Mouse (Mus musculus) midbrain, embryonic 16.5 days (tissue): Measurements from ENCODE around the gene Cactin. TPM values are rescaled to one million over a fixed set of nuclear protein-coding genes. Genes with fewer than 3 reads are reported as not detected.

Source experiments
- ATAC-seq: fragments of 200-750 bp; cut with Nextera tagmentation; 2 replicates; pipeline ENCODE4 v1.8.0; 2017; ENCODE audit warnings: moderate TSS enrichment
- H3K27ac ChIP-seq: fragments of 300-500 bp; sonication (generic); 2 replicates; pipeline ENCODE4 v1.5.1; 2014; ENCODE audit warnings: mild to moderate bottlenecking, low read length, mixed read lengths
- H3K27me3 ChIP-seq: fragments of 300-500 bp; sonication (generic); 2 replicates; pipeline ENCODE4 v1.6.1; 2014; ENCODE audit warnings: low read depth, low read length, mixed read lengths; ENCODE audit not compliant: control insufficient read depth, insufficient read depth
- H3K36me3 ChIP-seq: fragments of 300-500 bp; sonication (generic); 2 replicates; pipeline ENCODE4 v1.6.1; 2014; ENCODE audit warnings: mild to moderate bottlenecking, low read length, moderate library complexity, mixed read lengths; ENCODE audit not compliant: control insufficient read depth, insufficient read depth
- H3K4me1 ChIP-seq: fragments of 300-500 bp; sonication (generic); 2 replicates; pipeline ENCODE4 v1.6.1; 2014; ENCODE audit warnings: mild to moderate bottlenecking, low read length, mixed read lengths; ENCODE audit not compliant: control insufficient read depth, insufficient read depth
- H3K4me2 ChIP-seq: fragments of 300-500 bp; sonication (generic); 2 replicates; pipeline ENCODE4 v1.6.1; 2014; ENCODE audit warnings: mild to moderate bottlenecking, low read length, mixed read lengths
- H3K4me3 ChIP-seq: fragments of 300-500 bp; sonication (generic); 2 replicates; pipeline ENCODE4 v1.5.1; 2014; ENCODE audit warnings: low read depth, mild to moderate bottlenecking, low read length, moderate library complexity, mixed read lengths
- H3K9ac ChIP-seq: fragments of 300-500 bp; sonication (generic); 2 replicates; pipeline ENCODE4 v1.6.1; 2014; ENCODE audit warnings: low read depth, low read length, mixed read lengths
- H3K9me3 ChIP-seq: fragments of 300-500 bp; sonication (generic); replicated peaks from 2 replicates; pipeline ENCODE4 v1.6.1; 2014; ENCODE audit warnings: mild to moderate bottlenecking, low read length, mixed read lengths; ENCODE audit not compliant: control insufficient read depth, poor library complexity, severe bottlenecking
- WGBS: fragments of 180-500 bp; shearing (Covaris S2); extraction: QIAGEN DNeasy Blood & Tissue Kit; methylation state at CpG from one replicate; pipeline ENCODE4 v1.1.7; 2014; 5-methylcytosine and 5-hydroxymethylcytosine counted together
- polyA plus RNA-seq: library from polyadenylated mRNA; unstranded; fragments of >200 nt; fragmentation: Nextera tagmentation; extraction: Ambion mirVana; gene quantifications from 2 replicates; pipeline ENCODE4 v1.2.1, GENCODE M21; 2015

Cactin gene
- polyA plus RNA-seq, 1 experiment from 2014 or later = 27.6 TPM

DNA sequence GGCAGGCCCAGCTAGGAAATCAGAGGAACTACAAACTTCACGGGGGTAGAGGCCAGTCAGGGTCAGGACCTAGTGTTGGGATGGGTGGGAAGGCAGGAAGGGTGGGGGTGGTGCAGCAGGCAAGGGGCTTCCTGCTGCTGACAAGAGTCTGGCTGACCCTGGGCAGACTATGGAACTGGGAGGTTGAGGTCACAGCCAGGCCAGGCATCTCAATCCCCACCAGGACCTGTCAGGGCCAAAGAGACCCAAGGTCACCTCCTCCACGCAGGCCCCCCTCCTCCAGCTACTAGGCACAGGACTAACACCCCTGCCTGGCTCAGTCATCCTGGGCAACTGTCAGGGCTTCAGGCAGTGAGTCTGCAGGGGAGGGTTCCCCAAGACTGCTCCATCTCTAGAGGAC lies 7.1 kb downstream of the Cactin start:
- H3K4me3 ChIP-seq = no peak overlapping the region
- peaks cover 11% of the 10 kb centered on the region for H3K27me3 ChIP-seq
- 77% methylated on average over 2 of the region's 2 CpGs for WGBS
- ATAC-seq = no peak
- no peaks in the 10 kb centered on the region for H3K9me3 ChIP-seq
- H3K4me2 ChIP-seq = no peak overlapping the region
- H3K27ac ChIP-seq = no peak overlapping the region
- no peaks in the 10 kb centered on the region for H3K4me1 ChIP-seq
- H3K9ac ChIP-seq = no peak overlapping the region
- H3K36me3 ChIP-seq = peaks cover 35% of the 10 kb centered on the region

DNA sequence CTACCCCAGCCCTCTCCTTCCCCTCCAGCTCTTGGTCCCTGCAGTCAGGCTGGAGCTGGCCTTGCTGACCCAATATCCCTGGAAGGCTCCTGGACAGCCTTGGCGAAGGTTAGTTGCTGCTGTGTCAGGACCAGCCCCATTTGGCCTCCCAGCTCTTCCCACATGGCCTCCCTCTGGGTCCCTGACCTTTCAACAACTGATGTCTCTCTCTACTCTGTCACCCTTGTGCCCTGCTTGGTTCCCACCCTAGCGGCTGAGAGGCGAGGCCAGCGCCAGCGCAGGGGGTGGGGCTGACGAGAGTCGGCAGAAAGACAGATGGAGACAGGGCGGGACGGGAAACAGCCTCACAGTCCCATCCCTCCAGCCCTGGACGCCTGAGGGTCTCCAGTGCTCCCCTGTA lies 7.5 kb downstream of the Cactin start, which contains the start of gene Tbxa2r:
Tbxa2r (plus strand) TSS at position 346 of the 400 bp plus-strand sequence.
- Histone ChIP-seq H3K4me3 (no peak within 1 kb of the TSS), H3K27me3 (peaks cover 16% of the 10 kb centered on the region), H3K9me3 (no peaks in the 10 kb centered on the region), H3K4me1 (no peaks in the 10 kb centered on the region), H3K9ac (0 out of 2 replicates have a peak within 1 kb of the TSS, but pooled peaks have one; percentile 20), H3K27ac (no peak within 1 kb of the TSS), H3K4me2 (no peak within 1 kb of the TSS), H3K36me3 (peaks cover 31% of the 10 kb centered on the region)
- ATAC-seq = no peak
- WGBS = 21% methylated on average over 4 of the region's 10 CpGs

DNA sequence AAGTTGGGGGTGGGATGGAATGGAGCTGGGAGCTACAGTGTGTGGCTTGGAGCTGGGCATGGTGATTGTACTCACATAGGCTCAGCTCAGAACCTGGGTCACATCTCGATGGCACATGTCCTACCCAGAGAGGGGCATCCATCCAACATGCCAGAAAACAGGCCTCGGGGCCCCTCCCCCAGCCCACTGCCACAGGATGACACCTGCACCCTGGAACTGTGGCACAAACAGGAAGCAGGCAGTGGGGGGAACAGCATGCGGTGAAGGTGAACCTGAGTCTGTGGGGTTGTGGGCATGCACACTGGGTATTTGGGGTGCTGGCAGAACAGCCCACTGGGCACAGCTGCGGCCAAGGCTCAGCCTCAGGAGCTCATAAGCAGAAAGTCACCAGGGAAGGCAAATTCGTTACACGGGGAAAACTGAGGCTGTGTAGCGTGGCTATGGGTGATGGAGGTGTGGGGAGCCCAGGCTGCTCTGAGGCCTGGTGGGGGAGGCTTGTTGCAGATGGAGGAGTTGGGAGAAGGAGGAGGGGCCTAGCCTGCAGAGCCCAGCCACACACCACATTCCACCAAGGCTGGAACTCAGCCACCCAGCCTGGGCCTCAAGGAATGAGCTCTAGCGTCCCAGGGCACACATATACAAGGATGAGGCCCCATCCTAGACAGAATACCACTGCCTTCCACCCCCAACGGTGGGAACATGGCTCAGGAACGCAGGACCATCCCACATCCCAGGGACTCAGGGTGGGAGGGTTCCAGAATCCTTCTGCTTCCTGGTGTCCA lies 8.5 kb downstream of the Cactin start:
- ATAC-seq = no peak
- no peak overlapping the region for H3K4me2 ChIP-seq
- no peaks in the 10 kb centered on the region for H3K9me3 ChIP-seq
- H3K9ac ChIP-seq = 0 out of 2 replicates have a peak overlapping the region, but pooled peaks have one; percentile 20
- no peak overlapping the region for H3K27ac ChIP-seq
- H3K36me3 ChIP-seq = peaks cover 21% of the 10 kb centered on the region
- peaks cover 18% of the 10 kb centered on the region for H3K27me3 ChIP-seq
- 77% methylated on average over 10 of the region's 10 CpGs for WGBS
- no peak overlapping the region for H3K4me3 ChIP-seq
- no peaks in the 10 kb centered on the region for H3K4me1 ChIP-seq

DNA sequence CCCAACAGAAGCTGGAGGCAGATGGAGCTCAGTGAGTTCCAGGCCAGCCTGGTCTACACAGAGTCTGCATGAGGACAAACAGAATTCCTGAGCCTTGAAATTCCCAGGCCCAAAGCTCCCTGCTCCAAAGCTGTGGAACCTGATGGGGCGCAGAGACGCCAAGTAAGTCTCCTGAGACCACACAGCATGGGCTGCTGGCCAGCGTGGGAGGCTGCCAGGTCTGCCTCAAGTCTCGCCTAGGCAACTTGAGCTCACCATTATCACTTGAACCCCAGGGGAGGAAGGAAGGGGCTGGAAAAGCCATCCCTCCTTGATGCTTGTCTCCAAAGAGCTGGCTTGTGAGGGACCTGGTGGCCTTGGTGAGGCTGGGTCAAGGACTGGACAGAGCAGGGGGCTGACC lies 9.1 kb downstream of the Cactin start:
- H3K4me2 ChIP-seq = no peak overlapping the region
- 63% methylated on average over 4 of the region's 4 CpGs for WGBS

DNA sequence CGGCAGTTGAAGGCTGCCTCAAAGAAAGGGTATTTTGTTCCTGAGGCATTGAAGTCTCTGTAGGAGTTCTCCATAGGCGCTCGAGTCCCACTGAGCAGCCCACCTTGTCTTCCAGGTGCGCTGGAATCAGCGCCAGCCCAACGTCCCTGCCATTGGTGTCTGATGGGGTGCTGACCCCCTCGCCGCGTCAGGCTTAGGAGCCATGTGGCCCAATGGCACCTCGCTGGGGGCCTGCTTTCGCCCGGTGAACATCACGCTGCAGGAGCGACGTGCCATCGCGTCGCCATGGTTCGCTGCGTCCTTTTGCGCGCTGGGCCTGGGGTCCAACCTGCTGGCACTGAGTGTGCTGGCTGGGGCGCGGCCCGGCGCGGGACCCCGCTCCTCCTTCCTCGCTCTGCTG lies 11.4 kb downstream of the Cactin start:
- no peak overlapping the region for H3K9ac ChIP-seq
- no peaks in the 10 kb centered on the region for H3K9me3 ChIP-seq
- H3K4me3 ChIP-seq = no peak overlapping the region
- H3K36me3 ChIP-seq = no peaks in the 10 kb centered on the region
- ATAC-seq = no peak
- 12% methylated on average over 27 of the region's 29 CpGs for WGBS
- no peaks in the 10 kb centered on the region for H3K4me1 ChIP-seq
- H3K27ac ChIP-seq = no peak overlapping the region
- peaks cover 18% of the 10 kb centered on the region for H3K27me3 ChIP-seq
- no peak overlapping the region for H3K4me2 ChIP-seq

More for the DNA sequence above, 9.1 kb downstream of the Cactin start:
- Histone ChIP-seq H3K27ac (no peak overlapping the region), H3K36me3 (peaks cover 16% of the 10 kb centered on the region), H3K4me1 (no peaks in the 10 kb centered on the region), H3K9me3 (no peaks in the 10 kb centered on the region), H3K4me3 (no peak overlapping the region), H3K9ac (no peak overlapping the region), H3K27me3 (peaks cover 18% of the 10 kb centered on the region)
- no peak for ATAC-seq

DNA sequence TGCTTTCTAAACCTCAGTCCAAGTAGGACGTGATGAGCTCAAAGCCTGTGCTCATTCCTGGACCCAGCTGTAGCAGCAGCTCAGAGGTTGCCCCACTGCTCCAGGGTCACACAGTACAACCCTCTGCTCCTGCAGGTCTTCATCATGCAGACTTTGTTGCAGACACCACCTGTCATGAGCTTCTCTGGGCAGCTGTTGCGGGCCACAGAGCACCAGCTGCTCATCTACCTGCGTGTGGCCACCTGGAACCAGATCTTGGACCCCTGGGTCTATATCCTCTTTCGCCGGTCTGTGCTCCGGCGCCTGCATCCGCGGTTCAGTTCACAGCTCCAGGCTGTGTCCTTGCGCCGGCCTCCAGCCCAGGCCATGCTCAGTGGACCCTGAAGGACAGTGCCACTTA lies 13.4 kb downstream of the Cactin start:
- no peak for ATAC-seq
- no peak overlapping the region for H3K27ac ChIP-seq
- H3K9ac ChIP-seq = no peak overlapping the region
- no peak overlapping the region for H3K4me3 ChIP-seq
- H3K36me3 ChIP-seq = no peaks in the 10 kb centered on the region
- no peaks in the 10 kb centered on the region for H3K4me1 ChIP-seq
- WGBS = 59% methylated on average over 11 of the region's 11 CpGs
- H3K4me2 ChIP-seq = no peak overlapping the region
- no peaks in the 10 kb centered on the region for H3K9me3 ChIP-seq
- peaks cover 18% of the 10 kb centered on the region for H3K27me3 ChIP-seq

DNA sequence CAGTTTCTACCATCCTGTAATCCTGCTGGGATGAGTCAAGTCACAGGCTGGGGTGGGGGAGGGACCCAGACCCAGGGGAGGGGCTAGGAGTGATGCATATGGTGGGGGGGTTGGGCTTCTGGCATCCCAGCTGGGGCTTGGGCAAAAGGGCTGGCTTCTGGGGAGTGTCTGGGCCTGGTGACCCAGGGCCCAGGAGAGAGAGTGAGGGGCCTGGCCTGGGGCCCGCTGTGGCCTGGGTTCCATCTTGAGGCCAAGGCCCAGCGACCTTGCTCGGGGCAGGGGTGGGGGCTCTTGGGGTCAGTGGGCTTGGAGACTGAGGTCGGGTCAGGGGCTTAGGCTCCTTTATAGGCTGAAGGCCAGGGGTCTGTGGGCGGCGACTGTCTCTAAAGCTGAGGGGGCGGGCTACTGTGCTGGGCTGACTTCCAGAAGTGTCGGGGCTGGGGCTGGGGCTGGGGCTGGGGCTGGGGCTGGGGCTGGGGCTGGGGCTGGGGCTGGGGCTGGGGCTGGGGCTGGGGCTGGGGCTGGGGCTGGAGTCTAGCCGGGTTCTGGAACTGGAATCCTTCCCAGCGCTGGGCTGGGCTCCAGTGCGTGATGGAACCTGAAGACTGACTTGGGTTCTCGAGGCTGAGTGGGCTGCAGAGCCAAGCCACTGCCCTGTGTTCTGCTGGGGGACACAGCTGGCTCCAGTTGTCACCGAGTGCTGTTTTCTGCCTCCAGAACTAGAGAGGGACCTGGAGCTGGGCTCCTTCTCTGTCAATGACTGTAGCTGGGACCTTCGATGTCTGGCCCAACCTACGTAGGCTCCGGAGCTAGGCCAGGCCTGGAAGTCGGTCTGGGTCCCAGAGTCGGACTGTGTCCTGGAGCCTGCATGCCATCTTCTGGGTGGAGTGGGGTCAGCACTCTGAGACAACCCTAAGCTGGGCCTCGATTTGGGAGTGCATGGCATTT lies 14.8 kb downstream of the Cactin start:
- no peak for ATAC-seq
- Histone ChIP-seq H3K27ac (no peak overlapping the region), H3K9me3 (no peaks in the 10 kb centered on the region), H3K27me3 (peaks cover 18% of the 10 kb centered on the region), H3K4me1 (no peaks in the 10 kb centered on the region), H3K9ac (peak overlapping the region; percentile 25; the same call in 1 of the 2 replicates), H3K4me2 (no peak overlapping the region), H3K4me3 (no peak overlapping the region), H3K36me3 (no peaks in the 10 kb centered on the region)
- 39% methylated on average over 17 of the region's 19 CpGs for WGBS

DNA sequence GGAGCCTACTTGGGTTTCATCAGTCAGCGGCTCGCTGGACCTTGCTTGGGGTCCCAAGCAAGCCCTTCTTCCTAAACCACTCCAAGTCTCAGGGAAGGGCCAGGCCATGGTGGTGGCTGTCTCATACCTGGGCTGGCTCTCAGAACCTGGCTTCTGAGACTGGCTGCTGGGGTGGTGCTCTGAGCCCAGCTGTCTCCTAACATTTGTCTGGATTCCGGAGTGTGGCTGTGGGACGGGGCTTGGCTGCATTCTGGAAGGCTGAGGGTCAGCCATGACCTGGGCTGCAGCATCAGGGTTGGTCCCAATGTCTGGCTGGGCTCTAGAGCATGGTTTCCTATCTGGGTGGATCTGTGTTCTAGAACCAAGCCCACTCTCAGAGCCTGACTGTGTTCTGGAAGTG lies 15.7 kb downstream of the Cactin start:
- Histone ChIP-seq H3K27me3 (peaks cover 25% of the 10 kb centered on the region), H3K27ac (no peak overlapping the region), H3K36me3 (no peaks in the 10 kb centered on the region), H3K4me3 (no peak overlapping the region), H3K9me3 (no peaks in the 10 kb centered on the region), H3K4me1 (no peaks in the 10 kb centered on the region), H3K9ac (no peak overlapping the region), H3K4me2 (no peak overlapping the region)
- no peak for ATAC-seq
- 96% methylated on average over 4 of the region's 4 CpGs for WGBS
